Mouse (Mus musculus) forebrain, embryonic 14.5 days (tissue): ENCODE results near the gene Uri1. TPM values are rescaled to one million over a fixed set of nuclear protein-coding genes. Genes with fewer than 3 reads are reported as not detected.

Experiments used
- ATAC-seq: fragments of 200-750 bp; cut with Nextera tagmentation; 2 replicates; pipeline ENCODE4 v1.8.0; 2017; ENCODE audit warnings: mild to moderate bottlenecking, moderate library complexity
- DNase-seq: peaks from one replicate; pipeline ENCODE4 v3.0.0-alpha.2; 2015; ENCODE audit warnings: low spot score
- H3K27ac ChIP-seq: fragments of 300-500 bp; sonication (generic); 2 replicates; pipeline ENCODE4 v1.5.1; 2014; ENCODE audit warnings: low read depth, mild to moderate bottlenecking, control low read depth, low read length, moderate library complexity
- H3K27me3 ChIP-seq: fragments of 300-500 bp; sonication (generic); replicated peaks from 2 replicates; pipeline ENCODE4 v1.6.1; 2014; ENCODE audit warnings: low read length, control low read depth, mixed read lengths; ENCODE audit not compliant: control insufficient read depth, insufficient read depth
- H3K36me3 ChIP-seq: fragments of 300-500 bp; sonication (generic); 2 replicates; pipeline ENCODE4 v1.6.1; 2014; ENCODE audit warnings: low read length, control low read depth; ENCODE audit not compliant: control insufficient read depth, insufficient read depth
- H3K4me1 ChIP-seq: fragments of 300-500 bp; sonication (generic); 2 replicates; pipeline ENCODE4 v1.6.1; 2014; ENCODE audit warnings: antibody characterized with exemption, low read length, control low read depth; ENCODE audit not compliant: control insufficient read depth, insufficient read depth
- H3K4me2 ChIP-seq: fragments of 300-500 bp; sonication (generic); 2 replicates; pipeline ENCODE4 v1.6.1; 2014; ENCODE audit warnings: mild to moderate bottlenecking, control low read depth, low read length
- H3K4me3 ChIP-seq: fragments of 300-500 bp; sonication (generic); 2 replicates; pipeline ENCODE4 v1.5.1; 2014; ENCODE audit warnings: low read depth, low read length, control low read depth
- H3K9ac ChIP-seq: fragments of 300-500 bp; sonication (generic); 2 replicates; pipeline ENCODE4 v1.6.1; 2014; ENCODE audit warnings: mild to moderate bottlenecking, low read length, control low read depth, moderate library complexity
- H3K9me3 ChIP-seq: fragments of 300-500 bp; sonication (generic); replicated peaks from 2 replicates; pipeline ENCODE4 v1.6.1; 2016; ENCODE audit warnings: low read length, control low read depth, mixed read lengths; ENCODE audit not compliant: control insufficient read depth
- WGBS: fragments of 180-500 bp; shearing (Covaris S2); extraction: QIAGEN DNeasy Blood & Tissue Kit; methylation state at CpG from one replicate; pipeline ENCODE4 v1.1.7; 2014; 5-methylcytosine and 5-hydroxymethylcytosine counted together
- polyA plus RNA-seq: library from polyadenylated mRNA; unstranded; fragments of >200 nt; fragmentation: Nextera tagmentation; extraction: Ambion mirVana; gene quantifications from 2 replicates; pipeline ENCODE4 v1.2.1, GENCODE M21; 2014

The Uri1 gene
- polyA plus RNA-seq, 1 experiment from 2014 or later, result 31.7 TPM

GRCm38 (mm10) chr7:37961247-37961646 is 62.1 kb downstream of the Uri1 start:
- no peaks in the 10 kb centered on the region for H3K4me1 ChIP-seq
- no peak overlapping the region for H3K27ac ChIP-seq
- H3K9me3 ChIP-seq, result no peaks in the 10 kb centered on the region
- no peaks in the 10 kb centered on the region for H3K27me3 ChIP-seq
- ATAC-seq (no peak), DNase-seq (no peak)
- no peak overlapping the region for H3K9ac ChIP-seq
- peaks cover 45% of the 10 kb centered on the region for H3K36me3 ChIP-seq
- WGBS, result 82% methylated on average over 11 of the region's 11 CpGs
- no peak overlapping the region for H3K4me2 ChIP-seq
- H3K4me3 ChIP-seq, result no peak overlapping the region

GRCm38 (mm10) chr7:37951841-37952240 is 71.5 kb downstream of the Uri1 start:
- H3K36me3 ChIP-seq, result peaks cover 3% of the 10 kb centered on the region; the same call in 1 of the 2 replicates
- H3K27me3 ChIP-seq, result no peaks in the 10 kb centered on the region
- no peak overlapping the region for H3K4me2 ChIP-seq
- DNase-seq, result no peak
- no peaks in the 10 kb centered on the region for H3K9me3 ChIP-seq
- no peak for ATAC-seq
- H3K4me1 ChIP-seq, result no peaks in the 10 kb centered on the region
- H3K9ac ChIP-seq, result no peak overlapping the region
- H3K27ac ChIP-seq, result no peak overlapping the region
- WGBS, result 82% methylated on average over 9 of the region's 9 CpGs
- H3K4me3 ChIP-seq, result no peak overlapping the region

GRCm38 (mm10) chr7:37936459-37936858 is 86.9 kb downstream of the Uri1 start:
- Histone ChIP-seq H3K36me3 (no peaks in the 10 kb centered on the region), H3K4me2 (no peak overlapping the region), H3K4me3 (no peak overlapping the region), H3K9me3 (no peaks in the 10 kb centered on the region), H3K27me3 (no peaks in the 10 kb centered on the region), H3K9ac (no peak overlapping the region), H3K4me1 (peaks cover 9% of the 10 kb centered on the region), H3K27ac (no peak overlapping the region)
- WGBS, result 82% methylated on average over 8 of the region's 8 CpGs
- ATAC-seq, result no peak
- DNase-seq, result no peak

- Histone ChIP-seq H3K27ac (no peak overlapping the region), H3K4me1 (peaks cover 9% of the 10 kb centered on the region), H3K9ac (no peak overlapping the region), H3K27me3 (no peaks in the 10 kb centered on the region), H3K4me2 (no peak overlapping the region), H3K36me3 (no peaks in the 10 kb centered on the region), H3K9me3 (no peaks in the 10 kb centered on the region), H3K4me3 (no peak overlapping the region)
- 63% methylated on average over 5 of the region's 5 CpGs for WGBS
- DNase-seq, result no peak
- no peak for ATAC-seq
These were observed 87.6 kb downstream of the Uri1 start for GRCm38 (mm10) chr7:37935786-37936185.

- Histone ChIP-seq H3K27ac (no peak overlapping the region), H3K27me3 (no peaks in the 10 kb centered on the region), H3K9me3 (no peaks in the 10 kb centered on the region), H3K4me1 (peaks cover 9% of the 10 kb centered on the region), H3K9ac (no peak overlapping the region), H3K4me2 (no peak overlapping the region), H3K4me3 (no peak overlapping the region), H3K36me3 (no peaks in the 10 kb centered on the region)
- ATAC-seq (peak; percentile 75), DNase-seq (peak; percentile 77)
- 10% methylated on average over 5 of the region's 5 CpGs for WGBS
These were observed 88.6 kb downstream of the Uri1 start for GRCm38 (mm10) chr7:37934770-37935182.

GRCm38 (mm10) chr7:37933754-37934308 is 89.5 kb downstream of the Uri1 start:
- no peaks in the 10 kb centered on the region for H3K36me3 ChIP-seq
- ATAC-seq, result no peak
- 32% methylated on average over 9 of the region's 9 CpGs for WGBS
- H3K9me3 ChIP-seq, result no peaks in the 10 kb centered on the region
- no peak overlapping the region for H3K4me2 ChIP-seq
- H3K4me1 ChIP-seq, result peaks cover 9% of the 10 kb centered on the region
- no peak overlapping the region for H3K9ac ChIP-seq
- H3K27me3 ChIP-seq, result no peaks in the 10 kb centered on the region
- no peak overlapping the region for H3K27ac ChIP-seq
- no peak for DNase-seq
- no peak overlapping the region for H3K4me3 ChIP-seq

GRCm38 (mm10) chr7:37931631-37932030 is 91.7 kb downstream of the Uri1 start:
- Histone ChIP-seq H3K4me1 (peaks cover 9% of the 10 kb centered on the region), H3K27ac (no peak overlapping the region), H3K27me3 (no peaks in the 10 kb centered on the region), H3K9me3 (no peaks in the 10 kb centered on the region), H3K36me3 (no peaks in the 10 kb centered on the region), H3K9ac (no peak overlapping the region), H3K4me2 (no peak overlapping the region), H3K4me3 (no peak overlapping the region)
- 19% methylated on average over 3 of the region's 3 CpGs for WGBS
- DNase-seq, result no peak
- no peak for ATAC-seq

- DNase-seq, result peak; percentile 54
- Histone ChIP-seq H3K4me3 (no peak overlapping the region), H3K9me3 (no peaks in the 10 kb centered on the region), H3K9ac (no peak overlapping the region), H3K27ac (no peak overlapping the region), H3K4me1 (peaks cover 9% of the 10 kb centered on the region), H3K4me2 (no peak overlapping the region), H3K36me3 (no peaks in the 10 kb centered on the region), H3K27me3 (no peaks in the 10 kb centered on the region)
- WGBS, result 52% methylated on average over 5 of the region's 5 CpGs
- ATAC-seq, result peak; percentile 70
These were observed 93.6 kb downstream of the Uri1 start for GRCm38 (mm10) chr7:37929738-37930137.

- 74% methylated on average over 4 of the region's 4 CpGs for WGBS
These were observed 100.4 kb downstream of the Uri1 start for GRCm38 (mm10) chr7:37922999-37923398.

More at GRCm38 (mm10) chr7:37922999-37923398, 100.4 kb downstream of the Uri1 start:
- no peaks in the 10 kb centered on the region for H3K36me3 ChIP-seq
- H3K9ac ChIP-seq, result no peak overlapping the region
- H3K27me3 ChIP-seq, result no peaks in the 10 kb centered on the region
- no peak overlapping the region for H3K4me3 ChIP-seq
- ATAC-seq (no peak), DNase-seq (no peak)
- no peaks in the 10 kb centered on the region for H3K9me3 ChIP-seq
- no peak overlapping the region for H3K4me2 ChIP-seq
- H3K27ac ChIP-seq, result no peak overlapping the region
- peaks cover 2% of the 10 kb centered on the region; the same call in 1 of the 2 replicates for H3K4me1 ChIP-seq
